Mouse (Mus musculus) kidney, embryonic 16.5 days (tissue): ENCODE data around the gene Clstn3. TPM values are rescaled to one million over a fixed set of nuclear protein-coding genes. Genes with fewer than 3 reads are reported as not detected.

Experiments used
- ATAC-seq: fragments of 200-750 bp; cut with Nextera tagmentation; 2 replicates; pipeline ENCODE4 v1.8.0; 2017; ENCODE audit warnings: moderate TSS enrichment; ENCODE audit not compliant: low FRiP score, low TSS enrichment
- H3K27ac ChIP-seq: fragments of 300-500 bp; sonication (generic); 2 replicates; pipeline ENCODE4 v1.5.1; 2014; ENCODE audit warnings: low read length
- H3K27me3 ChIP-seq: fragments of 300-500 bp; sonication (generic); 2 replicates; pipeline ENCODE4 v1.6.1; 2014; ENCODE audit warnings: low read length, control low read depth, mixed read lengths; ENCODE audit not compliant: insufficient read depth
- H3K36me3 ChIP-seq: fragments of 300-500 bp; sonication (generic); 2 replicates; pipeline ENCODE4 v1.6.1; 2014; ENCODE audit warnings: low read length, control low read depth, mixed read lengths; ENCODE audit not compliant: insufficient read depth
- H3K4me1 ChIP-seq: fragments of 300-500 bp; sonication (generic); 2 replicates; pipeline ENCODE4 v1.6.1; 2014; ENCODE audit warnings: low read length, control low read depth, mixed read lengths; ENCODE audit not compliant: insufficient read depth
- H3K4me2 ChIP-seq: fragments of 300-500 bp; sonication (generic); replicated peaks from 2 replicates; pipeline ENCODE4 v1.6.1; 2014; ENCODE audit warnings: low read depth, low read length
- H3K4me3 ChIP-seq: fragments of 300-500 bp; sonication (generic); 2 replicates; pipeline ENCODE4 v1.5.1; 2014; ENCODE audit warnings: mild to moderate bottlenecking, low read length
- H3K9ac ChIP-seq: fragments of 300-500 bp; sonication (generic); replicated peaks from 2 replicates; pipeline ENCODE4 v1.6.1; 2014; ENCODE audit warnings: low read length
- H3K9me3 ChIP-seq: fragments of 300-500 bp; sonication (generic); 2 replicates; pipeline ENCODE4 v1.6.1; 2016; ENCODE audit warnings: low read length, control low read depth
- WGBS: fragments of 180-500 bp; shearing (Covaris S2); extraction: QIAGEN DNeasy Blood & Tissue Kit; methylation state at CpG from one replicate; pipeline ENCODE4 v1.1.7; 2014; 5-methylcytosine and 5-hydroxymethylcytosine counted together
- polyA plus RNA-seq: library from polyadenylated mRNA; unstranded; fragments of >200 nt; fragmentation: Nextera tagmentation; extraction: Ambion mirVana; gene quantifications from 2 replicates; pipeline ENCODE4 v1.2.1, GENCODE M21; 2015

The Clstn3 gene
- polyA plus RNA-seq, 1 experiment from 2014 or later = 6.6 TPM

DNA sequence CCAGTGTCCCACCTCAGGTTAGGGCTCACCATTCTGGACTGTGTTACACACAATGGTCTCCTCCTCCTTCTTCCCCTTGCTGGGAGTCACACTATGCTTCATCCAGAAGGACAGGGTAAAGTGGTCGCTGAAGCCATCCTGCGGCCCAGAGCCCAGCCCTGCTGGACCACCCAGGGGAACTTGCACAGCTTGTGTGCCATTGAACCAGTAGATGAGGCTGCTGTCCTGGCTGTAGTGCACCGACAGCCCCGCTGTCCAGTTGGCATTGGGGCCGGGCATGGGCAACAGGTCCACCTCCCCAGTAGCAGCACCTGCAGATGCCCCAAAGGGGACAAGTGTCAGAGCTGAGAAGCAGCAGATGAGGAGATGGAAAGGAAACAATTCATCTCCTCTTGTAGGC is 6.8 kb downstream of the Clstn3 start:
- H3K27ac ChIP-seq = no peak overlapping the region
- H3K27me3 ChIP-seq = no peaks in the 10 kb centered on the region
- H3K4me2 ChIP-seq = no peak overlapping the region
- no peaks in the 10 kb centered on the region for H3K36me3 ChIP-seq
- WGBS = 87% methylated on average over 5 of the region's 5 CpGs
- no peaks in the 10 kb centered on the region for H3K9me3 ChIP-seq
- H3K4me3 ChIP-seq = no peak overlapping the region
- no peak for ATAC-seq
- no peaks in the 10 kb centered on the region for H3K4me1 ChIP-seq
- no peak overlapping the region for H3K9ac ChIP-seq

GRCm38 (mm10) chr6:124456243-124456642 is 8.4 kb downstream of the Clstn3 start:
- ATAC-seq = no peak
- Histone ChIP-seq H3K27me3 (no peaks in the 10 kb centered on the region), H3K4me3 (no peak overlapping the region), H3K4me1 (no peaks in the 10 kb centered on the region), H3K9me3 (no peaks in the 10 kb centered on the region), H3K27ac (no peak overlapping the region), H3K36me3 (no peaks in the 10 kb centered on the region), H3K9ac (no peak overlapping the region), H3K4me2 (no peak overlapping the region)
- WGBS = 87% methylated on average over 5 of the region's 5 CpGs

DNA sequence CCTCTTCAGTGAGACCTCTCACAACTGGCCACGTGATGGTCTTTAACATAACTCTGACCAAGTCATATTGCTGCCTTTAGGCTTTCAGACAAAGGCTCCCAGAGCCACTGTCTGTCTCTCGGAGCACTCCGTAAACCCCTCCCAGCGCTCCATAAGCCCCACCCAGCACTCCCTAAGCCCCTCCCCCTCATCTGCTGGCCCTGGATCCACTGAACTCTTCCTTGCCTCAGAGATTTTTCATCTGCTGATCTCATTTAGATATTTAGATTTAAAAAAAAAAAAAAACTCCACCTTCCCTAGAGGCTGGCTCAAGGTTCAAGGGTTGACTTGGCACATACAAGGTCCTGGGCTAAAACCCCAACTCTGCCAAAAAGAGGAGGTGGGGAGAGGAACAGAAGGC is 10.8 kb downstream of the Clstn3 start:
- no peak for ATAC-seq
- H3K9me3 ChIP-seq = no peaks in the 10 kb centered on the region
- 57% methylated on average over 4 of the region's 4 CpGs for WGBS

GRCm38 (mm10) chr6:124451995-124452394 is 12.6 kb downstream of the Clstn3 start:
- H3K4me3 ChIP-seq = no peak overlapping the region
- 74% methylated on average over 3 of the region's 3 CpGs for WGBS
- no peaks in the 10 kb centered on the region for H3K36me3 ChIP-seq
- ATAC-seq = 0 out of 2 replicates have a peak, but pooled peaks have one; percentile 25
- no peaks in the 10 kb centered on the region for H3K4me1 ChIP-seq
- H3K27ac ChIP-seq = no peak overlapping the region
- no peaks in the 10 kb centered on the region for H3K27me3 ChIP-seq
- no peak overlapping the region for H3K4me2 ChIP-seq
- no peak overlapping the region for H3K9ac ChIP-seq
- H3K9me3 ChIP-seq = no peaks in the 10 kb centered on the region

More for the DNA sequence above, 10.8 kb downstream of the Clstn3 start:
- Histone ChIP-seq H3K4me3 (no peak overlapping the region), H3K27me3 (no peaks in the 10 kb centered on the region), H3K4me2 (no peak overlapping the region), H3K36me3 (no peaks in the 10 kb centered on the region), H3K9ac (no peak overlapping the region), H3K4me1 (no peaks in the 10 kb centered on the region), H3K27ac (no peak overlapping the region)

GRCm38 (mm10) chr6:124449668-124450383 is 14.8 kb downstream of the Clstn3 start:
- ATAC-seq = no peak
- H3K27me3 ChIP-seq = no peaks in the 10 kb centered on the region
- H3K27ac ChIP-seq = no peak overlapping the region
- H3K4me1 ChIP-seq = no peaks in the 10 kb centered on the region
- H3K9me3 ChIP-seq = no peaks in the 10 kb centered on the region
- no peaks in the 10 kb centered on the region for H3K36me3 ChIP-seq
- H3K4me2 ChIP-seq = no peak overlapping the region
- H3K4me3 ChIP-seq = no peak overlapping the region
- H3K9ac ChIP-seq = no peak overlapping the region
- WGBS = 83% methylated on average over 18 of the region's 18 CpGs

GRCm38 (mm10) chr6:124448959-124449667 is 15.5 kb downstream of the Clstn3 start:
- Histone ChIP-seq H3K36me3 (no peaks in the 10 kb centered on the region), H3K27ac (no peak overlapping the region)
- WGBS = 95% methylated on average over 16 of the region's 16 CpGs

DNA sequence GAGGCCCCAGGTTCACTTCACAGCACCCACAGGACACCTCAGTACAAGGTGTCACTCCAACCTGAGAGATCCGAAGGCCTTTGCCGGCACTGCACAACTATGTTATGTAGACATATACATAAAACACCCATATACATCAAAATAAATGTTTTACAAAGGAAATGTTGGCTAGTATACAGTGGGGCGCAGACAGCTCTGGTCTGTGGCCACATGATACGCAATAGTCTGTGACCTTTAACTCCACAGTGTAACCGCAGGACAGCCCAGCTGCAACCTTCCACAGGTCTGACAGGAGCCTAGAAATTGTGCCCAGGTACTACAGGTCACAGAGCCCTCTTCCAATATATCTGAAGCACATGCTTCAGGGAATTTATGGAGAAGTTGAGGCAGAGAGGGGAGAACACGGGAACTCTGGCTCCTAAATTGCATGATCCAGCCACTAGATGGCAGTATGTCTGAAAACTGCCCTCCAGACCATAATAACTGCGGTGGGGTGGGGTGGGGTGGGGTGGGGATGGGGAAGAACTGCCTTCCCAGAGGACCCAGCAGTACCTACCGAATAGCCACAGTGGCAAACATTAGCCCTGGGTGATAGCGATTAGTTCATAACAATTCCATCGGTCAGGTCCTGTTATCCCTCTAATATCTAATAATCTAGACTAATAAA is 16.3 kb downstream of the Clstn3 start:
- Histone ChIP-seq H3K9me3 (no peaks in the 10 kb centered on the region), H3K4me3 (no peak overlapping the region), H3K27me3 (no peaks in the 10 kb centered on the region), H3K4me2 (no peak overlapping the region), H3K27ac (no peak overlapping the region), H3K36me3 (no peaks in the 10 kb centered on the region), H3K9ac (no peak overlapping the region), H3K4me1 (no peaks in the 10 kb centered on the region)
- 71% methylated on average over 10 of the region's 10 CpGs for WGBS
- ATAC-seq = no peak

More at GRCm38 (mm10) chr6:124448959-124449667, 15.5 kb downstream of the Clstn3 start:
- Histone ChIP-seq H3K9me3 (no peaks in the 10 kb centered on the region), H3K27me3 (no peaks in the 10 kb centered on the region), H3K4me3 (no peak overlapping the region), H3K9ac (no peak overlapping the region), H3K4me1 (no peaks in the 10 kb centered on the region), H3K4me2 (no peak overlapping the region)
- ATAC-seq = no peak

- no peak overlapping the region for H3K4me3 ChIP-seq
- WGBS = 68% methylated on average over 2 of the region's 2 CpGs
- no peak overlapping the region for H3K27ac ChIP-seq
- no peak for ATAC-seq
- H3K9me3 ChIP-seq = no peaks in the 10 kb centered on the region
- no peaks in the 10 kb centered on the region for H3K27me3 ChIP-seq
- no peak overlapping the region for H3K4me2 ChIP-seq
- no peaks in the 10 kb centered on the region for H3K36me3 ChIP-seq
- no peaks in the 10 kb centered on the region for H3K4me1 ChIP-seq
- H3K9ac ChIP-seq = no peak overlapping the region
These were observed 17.2 kb downstream of the Clstn3 start for GRCm38 (mm10) chr6:124447356-124447755.

DNA sequence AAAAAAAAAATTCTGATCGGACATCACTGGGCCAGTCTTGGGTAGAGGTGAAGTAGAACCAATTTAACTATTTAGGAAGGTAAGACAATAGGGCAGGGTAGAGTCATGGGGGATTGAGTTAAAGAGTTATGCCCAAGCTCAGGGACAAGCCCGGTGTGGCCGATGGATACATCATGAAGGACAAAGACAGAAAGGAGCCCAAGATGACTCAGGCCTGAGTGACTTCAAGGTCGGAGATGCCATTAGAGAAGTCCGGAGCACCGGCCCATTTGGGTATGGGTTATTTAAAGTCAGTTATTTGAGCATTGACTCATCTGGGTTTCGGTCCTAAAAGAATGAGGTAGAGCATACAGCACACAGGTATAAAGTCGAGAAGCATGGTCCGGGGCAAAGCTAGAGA is 18.1 kb downstream of the Clstn3 start:
- no peak for ATAC-seq
- Histone ChIP-seq H3K4me1 (no peaks in the 10 kb centered on the region), H3K27ac (no peak overlapping the region), H3K9me3 (no peaks in the 10 kb centered on the region), H3K4me3 (no peak overlapping the region), H3K36me3 (no peaks in the 10 kb centered on the region), H3K9ac (no peak overlapping the region), H3K27me3 (no peaks in the 10 kb centered on the region), H3K4me2 (no peak overlapping the region)
- WGBS = 92% methylated on average over 9 of the region's 9 CpGs

DNA sequence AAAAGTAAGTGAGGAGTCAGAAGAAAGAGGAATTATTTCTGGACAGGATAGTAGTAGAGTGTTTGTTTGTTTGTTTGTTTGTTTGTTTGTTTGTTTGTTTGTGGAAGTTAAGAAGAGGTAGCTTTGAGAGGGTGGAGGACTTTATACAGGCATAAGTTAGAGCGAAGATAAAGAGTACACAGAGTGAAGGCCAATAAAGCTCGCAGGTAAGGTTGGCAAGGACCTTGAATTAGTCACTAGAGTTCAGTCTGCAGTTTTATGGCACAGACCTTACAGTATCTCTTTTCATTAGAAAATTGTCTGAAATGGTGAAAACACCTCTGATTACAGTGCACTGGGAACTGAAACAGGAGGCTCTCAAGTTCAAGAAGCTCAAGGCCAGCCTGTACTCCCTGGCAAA is 18.6 kb downstream of the Clstn3 start:
- no peak overlapping the region for H3K4me2 ChIP-seq
- 91% methylated on average over 2 of the region's 2 CpGs for WGBS
- H3K36me3 ChIP-seq = no peaks in the 10 kb centered on the region
- H3K9me3 ChIP-seq = no peaks in the 10 kb centered on the region
- no peak overlapping the region for H3K4me3 ChIP-seq
- H3K4me1 ChIP-seq = no peaks in the 10 kb centered on the region
- no peak for ATAC-seq
- no peak overlapping the region for H3K27ac ChIP-seq
- no peaks in the 10 kb centered on the region for H3K27me3 ChIP-seq
- no peak overlapping the region for H3K9ac ChIP-seq
